Mouse (Mus musculus): ENCODE results near the gene Aldh3b1.

The Aldh3b1 gene

DNA sequence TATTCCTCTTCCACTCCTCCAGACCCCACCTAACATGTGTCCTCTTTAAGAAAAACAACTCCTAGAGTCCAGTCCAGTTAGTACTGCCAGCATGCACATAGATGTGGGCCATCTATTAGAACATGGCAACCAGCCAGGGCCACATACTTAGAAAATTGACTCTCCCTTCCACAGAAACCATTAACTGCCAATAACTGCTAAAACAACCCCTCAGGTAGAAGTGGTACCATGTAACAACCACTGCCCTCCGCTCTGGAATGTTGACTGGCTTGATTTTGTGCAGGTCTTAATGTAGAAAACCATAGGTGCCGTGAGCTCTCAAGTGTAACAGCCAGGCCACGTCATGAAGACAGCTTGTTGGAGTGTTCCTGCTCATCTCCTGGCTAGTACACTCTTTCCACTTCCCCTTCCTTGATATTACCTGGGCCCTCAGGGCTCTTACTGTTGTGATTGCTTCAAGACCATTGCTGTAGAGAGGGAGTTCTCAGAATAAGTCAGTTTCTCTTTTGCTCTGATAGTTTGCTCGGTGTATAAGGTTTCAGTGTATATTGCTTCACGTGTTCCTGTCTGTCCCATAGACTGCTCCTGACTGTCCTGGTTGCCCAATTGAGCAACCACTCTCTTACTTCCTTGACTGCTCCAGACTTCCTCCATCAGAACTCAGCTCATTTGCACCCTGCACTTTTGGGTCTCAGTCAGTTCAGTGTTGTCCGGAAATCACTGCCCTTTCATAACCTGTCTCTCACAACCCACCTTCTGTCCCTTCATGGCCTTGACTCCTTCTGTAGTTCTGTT, 49.4 kb downstream of the Aldh3b1 start:
- TF ChIP-seq GATA4 (IDR thresholded peaks at IDR 0.05; ENCODE audit: insufficient replicate concordance, low read length): no peak

DNA sequence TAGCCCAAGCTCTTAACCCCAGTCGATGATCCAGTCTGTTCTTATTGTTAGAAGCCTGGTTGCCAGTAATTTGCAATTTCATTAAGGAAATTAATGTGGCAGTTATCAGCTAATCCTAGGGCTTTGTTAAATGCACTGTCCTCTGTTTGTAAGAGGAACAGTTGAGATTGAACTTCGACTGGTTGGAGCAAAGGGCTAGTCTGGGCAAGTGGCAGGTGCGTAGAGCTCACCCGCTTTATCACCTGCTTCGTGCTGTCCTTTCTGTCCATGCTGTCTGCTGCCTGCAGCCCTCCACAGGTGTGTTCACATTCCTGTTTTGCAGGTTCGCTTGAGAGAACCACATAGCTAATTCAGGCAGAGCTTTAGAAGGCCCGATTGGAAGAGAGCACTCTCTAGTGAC, 54.6 kb downstream of the Aldh3b1 start:
- TF ChIP-seq GATA4 (IDR thresholded peaks at IDR 0.05; ENCODE audit: insufficient replicate concordance, low read length): no peak

DNA sequence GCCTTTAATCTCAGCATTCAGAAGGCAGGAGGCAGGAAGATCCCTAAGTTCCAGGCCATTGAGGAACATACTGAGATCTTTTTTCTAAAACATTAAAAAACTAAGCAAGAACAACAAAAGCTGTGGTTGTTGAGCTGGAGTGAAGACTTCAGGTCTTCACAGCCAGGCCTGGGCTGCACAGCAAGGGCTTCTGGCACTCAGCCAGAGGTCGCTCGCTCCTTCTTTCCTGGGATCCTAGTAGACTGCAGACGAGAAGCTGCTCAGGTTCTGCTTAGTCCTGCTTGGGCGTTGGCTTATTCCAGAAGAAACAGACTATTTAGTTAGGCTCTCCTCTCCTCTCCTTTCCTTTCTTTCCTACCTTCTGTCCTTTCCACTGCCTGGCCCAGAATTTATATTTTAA, 57.2 kb downstream of the Aldh3b1 start:
- no peak for TF ChIP-seq GATA4 (IDR thresholded peaks at IDR 0.05; ENCODE audit: insufficient replicate concordance, low read length)

DNA sequence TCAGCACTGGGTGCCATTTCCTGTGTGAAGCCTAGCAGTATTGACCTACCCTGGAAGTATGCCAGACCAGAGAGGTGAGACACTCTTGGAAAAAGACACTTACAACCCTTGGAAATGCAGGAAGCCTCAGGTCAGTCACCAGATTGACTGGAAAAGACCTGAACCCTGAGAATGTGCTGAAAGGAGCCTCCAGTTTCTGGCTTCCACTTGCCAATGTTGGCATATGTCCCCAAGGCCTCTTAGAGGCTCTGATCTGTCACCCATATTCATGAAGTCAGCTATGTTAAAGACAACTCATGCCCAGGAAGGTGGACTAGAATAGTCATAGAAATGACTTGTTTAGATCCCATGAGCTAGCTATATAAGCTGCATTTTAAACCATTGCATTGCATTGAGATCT, 58.1 kb downstream of the Aldh3b1 start:
- TF ChIP-seq GATA4 (IDR thresholded peaks at IDR 0.05; ENCODE audit: insufficient replicate concordance, low read length): no peak

DNA sequence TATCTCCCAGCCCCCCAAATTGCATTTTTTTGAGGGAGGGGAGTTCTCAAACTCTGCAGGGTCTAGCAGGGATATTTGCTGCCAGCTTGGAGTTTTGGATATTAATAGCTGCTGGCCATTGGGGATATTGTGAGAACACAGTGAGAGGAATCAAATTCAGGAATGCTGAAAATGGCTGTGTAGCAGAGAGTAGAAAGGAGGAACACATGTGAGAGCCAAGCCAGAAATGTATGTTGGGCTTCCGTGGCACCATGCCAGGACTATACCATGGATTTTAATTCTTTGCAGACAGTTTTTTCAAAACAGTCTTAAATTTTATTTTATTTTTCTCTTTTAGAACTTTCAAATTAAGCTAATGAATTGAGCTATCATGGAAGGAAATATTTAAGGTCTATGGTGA, 61.3 kb downstream of the Aldh3b1 start:
- no peak for TF ChIP-seq GATA4 (IDR thresholded peaks at IDR 0.05; ENCODE audit: insufficient replicate concordance, low read length)

DNA sequence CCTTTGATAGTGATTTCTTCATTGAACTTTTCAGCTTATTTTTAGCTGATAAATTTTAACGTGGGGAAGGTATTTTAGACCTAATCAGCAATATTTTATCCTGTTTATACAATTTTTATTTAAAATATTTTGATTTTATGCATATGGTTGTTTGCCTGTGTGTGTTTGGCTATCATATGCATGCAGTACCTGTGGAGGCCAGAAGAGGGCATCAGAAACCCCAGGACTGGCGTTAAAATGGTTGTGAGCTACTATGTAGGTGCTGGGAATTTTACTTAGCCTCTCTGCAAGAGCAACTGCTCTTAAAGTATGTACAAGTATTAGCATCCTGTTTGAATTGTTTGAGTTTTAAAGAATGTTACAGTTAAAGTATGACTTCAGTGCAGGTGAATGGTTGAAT, 64.6 kb downstream of the Aldh3b1 start:
- no peak for TF ChIP-seq GATA4 (IDR thresholded peaks at IDR 0.05; ENCODE audit: insufficient replicate concordance, low read length)
